In genomic region chr12:28860264-28860560, GRCm38 (mm10) we compare ENCODE assay signal across 12 mouse cellular contexts.
DNase-seq lines count a peak whose midpoint lies in the region; ATAC-seq and TF ChIP-seq lines count a peak whose summit lies in the region.
"Had no signal": no experiment of that assay in that cellular context is flagged by ENCODE, and none has a peak within 500 bp of the region (broad histone marks: within the 10 kb centered on the region; RNA-seq: fewer than 3 reads in every experiment).

No protein-coding gene starts in this region.

- intact Hi-C loops in heart, postnatal 25 days (cut with DNase I), result no loop called here

- TF ChIP-seq CTCF in brain, embryonic 14.5 days (IDR thresholded peaks at IDR 0.05; ENCODE audit: borderline replicate concordance, extremely low read depth, insufficient read depth, insufficient read length), result no peak
- TF ChIP-seq CTCF in forebrain, postnatal 0 days (IDR thresholded peaks at IDR 0.05; ENCODE audit: low read depth), result no peak
- TF ChIP-seq CTCF in lung, postnatal 0 days (IDR thresholded peaks at IDR 0.05), result no peak

- ATAC-seq in forebrain, postnatal 0 days, result peak; percentile 36
- peak; percentile 51; the same call in 1 of the 2 replicates for ATAC-seq in midbrain, embryonic 15.5 days (replicated peaks)
- ATAC-seq in lung, postnatal 0 days, result no peak
- ATAC-seq in erythroid progenitor cell, adult 5-6 weeks (replicated peaks; ENCODE audit: low FRiP score, poor library complexity, severe bottlenecking), result no peak

- peaks cover 23% of the 10 kb centered on the region for H3K4me1 ChIP-seq in forebrain, postnatal 0 days (ENCODE audit: insufficient read depth)
- peaks cover 40% of the 10 kb centered on the region for H3K4me1 ChIP-seq in midbrain, embryonic 15.5 days
- H3K4me1 ChIP-seq in lung, postnatal 0 days (ENCODE audit: insufficient read depth, low read depth, low read length), result no peaks in the 10 kb centered on the region
- H3K4me1 ChIP-seq: embryonic facial prominence, embryonic 13.5 days; limb, embryonic 15.5 days had no signal

- H3K4me2 ChIP-seq in forebrain, postnatal 0 days (ENCODE audit: low read depth), result no peak overlapping the region
- H3K4me2 ChIP-seq in midbrain, embryonic 15.5 days, result no peak overlapping the region; the same call in 1 of the 2 replicates
- H3K4me2 ChIP-seq in lung, postnatal 0 days (replicated peaks; ENCODE audit: low read depth, low read length), result no peak overlapping the region
- H3K4me2 ChIP-seq: embryonic facial prominence, embryonic 13.5 days; limb, embryonic 15.5 days had no signal

- no peak for TF ChIP-seq EP300 in lung, postnatal 0 days (IDR thresholded peaks at IDR 0.05)

- 10% methylated on average over 5 of the region's 5 CpGs for WGBS in forebrain, postnatal 0 days
- 12% methylated on average over 5 of the region's 5 CpGs for WGBS in midbrain, embryonic 15.5 days
- 55% methylated on average over 5 of the region's 5 CpGs for whole genome bisulfite sequencing in lung, postnatal 0 days

- DNase-seq in cerebellum, adult 11-12 months, result peak; percentile 28
- no peak for DNase-seq in cerebellum, postnatal 36 days
- peak; percentile 80 for DNase-seq in brain, embryonic 14.5 days (ENCODE audit: low read depth)
- no peak for DNase-seq in forebrain, postnatal 0 days
- no peak for DNase-seq in lung, postnatal 0 days (ENCODE audit: low spot score)
- no peak for DNase-seq in heart, postnatal 25 days (ENCODE audit: low spot score)
- DNase-seq: gastrocnemius, postnatal 10 days; heart, postnatal 36 days had no signal

- TF ChIP-seq POLR2A in brain, embryonic 14.5 days (IDR thresholded peaks at IDR 0.05; ENCODE audit: borderline replicate concordance, extremely low read depth, insufficient read depth, insufficient read length, poor library complexity, severe bottlenecking), result no peak

- H3K36me3 ChIP-seq in forebrain, postnatal 0 days (ENCODE audit: insufficient read depth), result no peaks in the 10 kb centered on the region
- no peaks in the 10 kb centered on the region for H3K36me3 ChIP-seq in midbrain, embryonic 15.5 days (replicated peaks)
- H3K36me3 ChIP-seq in lung, postnatal 0 days (ENCODE audit: insufficient read depth, low read length), result peaks cover 4% of the 10 kb centered on the region; the same call in 1 of the 2 replicates

- 0 out of 2 replicates have a peak overlapping the region, but pooled peaks have one; percentile 18 for H3K9ac ChIP-seq in forebrain, postnatal 0 days
- H3K9ac ChIP-seq in midbrain, embryonic 15.5 days, result 0 out of 2 replicates have a peak overlapping the region, but pooled peaks have one; percentile 15
- no peak overlapping the region for H3K9ac ChIP-seq in lung, postnatal 0 days (replicated peaks; ENCODE audit: low read depth)
- H3K9ac ChIP-seq: embryonic facial prominence, embryonic 13.5 days; limb, embryonic 15.5 days had no signal

- H3K27ac ChIP-seq in forebrain, postnatal 0 days (ENCODE audit: low read depth, low read length), result peak overlapping the region; percentile 93
- H3K27ac ChIP-seq in midbrain, embryonic 15.5 days, result peak overlapping the region; percentile 95
- H3K27ac ChIP-seq in lung, postnatal 0 days (ENCODE audit: low read length), result no peak overlapping the region
- H3K27ac ChIP-seq: embryonic facial prominence, embryonic 13.5 days; limb, embryonic 15.5 days had no signal

- H3K27me3 ChIP-seq in forebrain, postnatal 0 days (ENCODE audit: insufficient read depth, low read length), result no peaks in the 10 kb centered on the region
- no peaks in the 10 kb centered on the region for H3K27me3 ChIP-seq in midbrain, embryonic 15.5 days (replicated peaks)
- H3K27me3 ChIP-seq in lung, postnatal 0 days (replicated peaks; ENCODE audit: insufficient read depth, low read length), result no peaks in the 10 kb centered on the region
- H3K27me3 ChIP-seq: embryonic facial prominence, embryonic 13.5 days; limb, embryonic 15.5 days had no signal

- no peaks in the 10 kb centered on the region for H3K9me3 ChIP-seq in forebrain, postnatal 0 days (ENCODE audit: low read length)
- H3K9me3 ChIP-seq in midbrain, embryonic 15.5 days, result no peaks in the 10 kb centered on the region
- no peaks in the 10 kb centered on the region for H3K9me3 ChIP-seq in lung, postnatal 0 days (ENCODE audit: low read length)
- H3K9me3 ChIP-seq: embryonic facial prominence, embryonic 13.5 days; limb, embryonic 15.5 days had no signal

- H3K4me3 ChIP-seq in forebrain, postnatal 0 days (ENCODE audit: low read depth, low read length), result no peak overlapping the region
- H3K4me3 ChIP-seq in midbrain, embryonic 15.5 days, result no peak overlapping the region
- no peak overlapping the region for H3K4me3 ChIP-seq in lung, postnatal 0 days (ENCODE audit: low read depth, low read length)
- H3K4me3 ChIP-seq: embryonic facial prominence, embryonic 13.5 days; limb, embryonic 15.5 days had no signal

Comparison
In these comparisons a context has a peak if more than half of its experiments do, and no peak if none do; other contexts are left out.
1. DNase-seq: peak in cerebellum, adult 11-12 months (single experiment) and brain, embryonic 14.5 days (single experiment); none in cerebellum, postnatal 36 days (0 of 2), forebrain, postnatal 0 days (single experiment), lung, postnatal 0 days (single experiment) and heart, postnatal 25 days (single experiment).
2. ATAC-seq: peak in forebrain, postnatal 0 days (single experiment) and midbrain, embryonic 15.5 days (single experiment); none in lung, postnatal 0 days (single experiment) and erythroid progenitor cell, adult 5-6 weeks (single experiment).